Mouse (Mus musculus): ENCODE results near the gene Aire.

Aire gene

DNA sequence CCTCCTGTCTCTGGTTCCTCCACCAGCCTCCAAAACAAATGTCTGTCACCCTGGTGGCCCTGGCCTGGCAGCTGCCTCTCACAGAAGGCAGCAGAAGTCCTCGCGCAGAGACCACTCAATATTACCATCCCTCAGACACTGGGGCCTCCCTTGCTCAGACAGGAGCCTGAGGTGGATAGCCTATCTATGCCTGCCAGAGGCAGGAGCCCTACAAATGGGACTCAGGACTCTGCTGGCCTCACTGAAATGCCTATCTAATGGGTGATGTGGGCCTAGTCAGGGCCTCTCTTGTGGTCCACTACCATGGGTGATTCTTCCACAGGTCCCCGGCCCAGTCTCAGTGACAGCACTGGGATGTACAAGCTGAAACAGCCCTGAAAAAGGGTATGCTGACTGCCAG lies 35.2 kb downstream of the Aire start:
- no peak for DNase-seq (ENCODE audit: low read depth, low spot score)

DNA sequence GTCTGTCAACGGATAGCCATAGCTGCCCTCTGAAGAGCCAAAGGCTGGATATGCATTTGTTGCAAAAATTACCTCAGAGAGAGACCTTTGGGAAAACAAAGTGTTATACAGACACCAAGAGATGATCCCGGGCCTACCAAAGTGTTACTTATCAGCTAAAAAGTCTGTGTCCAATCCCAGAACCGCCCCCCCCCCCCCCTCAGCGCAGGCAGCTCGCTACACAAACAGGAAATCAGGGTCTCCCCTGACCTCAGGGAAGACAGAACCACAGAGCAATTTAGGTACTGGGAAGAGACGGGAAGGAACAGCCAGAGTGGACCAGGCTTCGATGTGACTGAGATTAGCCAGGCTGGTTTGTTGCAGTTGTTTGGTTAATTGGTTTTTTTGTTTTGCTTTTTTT lies 36.2 kb downstream of the Aire start:
- no peak for DNase-seq (ENCODE audit: low read depth, low spot score)

DNA sequence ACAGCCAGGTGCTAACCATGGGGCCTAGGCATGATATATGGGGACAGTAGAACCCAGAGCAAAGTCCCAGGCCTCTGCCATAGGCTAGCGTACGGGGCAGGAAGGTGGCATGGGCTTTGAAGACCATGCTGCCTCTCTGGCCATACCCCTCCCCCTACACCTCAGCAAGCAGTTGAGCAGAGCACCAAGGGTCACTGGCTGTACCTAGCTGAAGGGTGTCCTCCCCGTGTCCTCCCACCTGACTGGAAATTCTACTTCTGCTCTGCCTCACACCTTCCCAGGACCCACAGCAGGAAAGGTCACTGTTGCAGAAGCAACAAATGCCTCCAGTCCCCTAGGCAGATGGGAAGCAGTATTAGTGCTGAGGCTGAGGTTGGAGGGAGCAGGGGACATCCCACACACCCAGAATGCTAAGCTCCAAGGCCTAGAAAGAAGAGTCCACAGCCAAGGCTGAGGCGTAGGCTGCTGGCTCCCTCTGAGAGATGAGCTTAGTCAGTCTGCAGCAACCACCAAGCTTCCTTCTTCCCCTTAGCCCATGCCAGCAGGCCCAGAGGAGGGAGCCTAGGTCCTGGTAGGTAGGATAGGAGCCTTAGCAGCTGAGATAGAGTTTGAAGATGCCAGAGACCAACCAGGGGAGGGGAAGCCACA lies 37.5 kb downstream of the Aire start:
- DNase-seq (ENCODE audit: low read depth, low spot score) = no peak

DNA sequence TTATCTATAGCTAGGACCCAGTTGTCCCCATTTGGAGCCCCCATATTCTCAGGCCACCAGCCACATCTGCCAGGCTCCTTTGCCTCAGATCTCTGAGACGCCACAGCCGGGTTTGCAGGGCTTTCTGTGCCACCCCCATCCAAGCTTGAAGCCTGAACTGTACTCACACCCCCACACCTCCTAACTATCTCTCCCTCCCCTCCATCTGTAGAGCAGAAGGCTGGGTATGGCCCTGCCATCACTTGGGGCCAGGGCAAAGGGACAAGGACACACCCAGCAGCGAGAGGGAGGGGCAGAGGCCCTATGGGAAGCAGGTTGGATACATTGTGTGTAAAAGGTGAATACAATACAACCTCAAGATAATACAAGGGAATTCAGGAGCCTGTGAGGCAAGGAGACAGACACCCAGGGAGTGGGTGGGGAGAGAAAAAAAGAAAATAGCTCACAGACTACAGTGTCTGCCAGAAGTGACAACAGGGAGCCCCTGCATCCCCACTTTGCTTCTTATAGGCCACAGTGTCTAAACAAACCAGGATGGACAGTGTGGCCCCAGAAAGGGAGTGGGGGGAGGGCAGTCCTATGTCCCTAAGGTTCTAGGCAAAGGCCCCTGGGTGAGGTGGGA lies 38.8 kb downstream of the Aire start:
- DNase-seq (ENCODE audit: low read depth, low spot score) = no peak

DNA sequence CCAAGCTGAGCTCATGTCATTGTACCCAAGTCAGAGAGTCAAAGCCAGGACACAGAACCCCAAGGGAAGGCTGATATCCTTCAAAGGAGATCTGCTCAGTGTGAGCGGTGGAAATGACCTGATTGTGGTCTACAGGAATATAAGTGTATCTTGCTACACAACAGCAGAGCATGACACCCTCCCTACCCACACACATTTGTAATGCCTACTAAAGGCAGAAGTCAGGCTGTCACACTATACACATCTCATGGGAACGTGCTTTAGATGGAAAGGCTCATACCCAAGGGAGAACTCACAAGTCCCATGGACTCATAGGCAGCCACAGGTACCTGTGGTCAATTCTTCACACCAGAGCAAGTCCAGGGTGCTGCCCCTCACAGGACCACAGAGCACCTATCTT lies 41.1 kb downstream of the Aire start:
- DNase-seq (ENCODE audit: low read depth, low spot score) = no peak

DNA sequence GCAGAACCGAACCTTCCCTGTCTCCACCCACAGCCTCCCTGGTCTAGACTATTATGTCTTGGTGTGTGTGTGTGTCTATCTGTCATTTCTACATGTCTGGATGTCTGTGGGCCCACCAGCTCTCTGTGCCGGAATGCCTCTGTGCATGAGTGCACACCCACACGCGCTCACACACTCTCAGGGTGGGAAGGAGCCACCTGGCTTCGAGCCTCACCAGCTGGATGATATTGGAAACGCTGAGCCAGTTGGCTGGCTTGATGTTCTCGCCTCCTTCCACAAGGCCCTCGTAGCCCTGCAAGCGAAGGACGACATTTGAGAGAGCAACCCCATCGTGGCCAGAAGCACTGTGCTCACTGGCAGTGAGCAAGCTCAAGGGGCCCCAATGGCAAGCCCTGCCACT lies 41.6 kb downstream of the Aire start:
- DNase-seq (ENCODE audit: low read depth, low spot score) = no peak

DNA sequence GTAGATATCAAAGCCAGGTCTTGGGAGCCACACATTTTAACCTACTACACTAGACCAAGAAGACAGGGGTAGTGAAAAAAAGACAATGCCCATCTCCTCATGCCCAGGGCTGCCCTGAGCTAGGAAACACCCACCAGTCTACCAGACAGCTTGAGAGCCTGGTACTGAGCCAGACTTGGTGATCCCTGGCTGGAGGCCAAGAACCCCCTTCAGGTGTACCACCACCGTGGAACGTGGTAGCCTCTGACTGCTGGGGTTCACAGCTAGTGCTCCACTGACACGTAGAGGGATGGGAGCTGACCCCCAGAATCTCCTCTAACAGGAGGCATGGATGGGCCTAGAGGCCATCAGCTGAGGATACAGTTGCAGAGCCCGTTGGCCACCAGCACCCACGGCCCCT lies 43.2 kb downstream of the Aire start:
- DNase-seq (ENCODE audit: low read depth, low spot score) = no peak

DNA sequence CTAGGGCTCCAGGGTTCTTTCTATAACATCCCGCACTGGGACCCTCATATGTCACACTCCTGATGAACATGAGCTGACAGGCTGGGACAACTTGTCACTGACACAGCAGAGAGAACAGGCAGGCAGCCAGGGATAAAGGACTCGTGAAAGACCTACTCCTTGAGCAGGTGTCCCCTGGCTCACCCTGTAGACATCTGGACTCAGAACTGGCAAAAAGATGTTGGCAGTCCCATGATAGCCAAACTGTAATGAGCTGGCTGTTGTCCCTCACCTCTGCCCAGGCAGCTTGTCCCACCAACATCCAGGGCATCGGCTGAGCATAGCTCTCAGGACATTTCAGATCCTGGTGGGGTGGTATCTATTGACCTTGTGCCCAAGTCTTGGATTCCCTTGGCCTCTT lies 47.8 kb downstream of the Aire start:
- no peak for DNase-seq (ENCODE audit: low read depth, low spot score)

DNA sequence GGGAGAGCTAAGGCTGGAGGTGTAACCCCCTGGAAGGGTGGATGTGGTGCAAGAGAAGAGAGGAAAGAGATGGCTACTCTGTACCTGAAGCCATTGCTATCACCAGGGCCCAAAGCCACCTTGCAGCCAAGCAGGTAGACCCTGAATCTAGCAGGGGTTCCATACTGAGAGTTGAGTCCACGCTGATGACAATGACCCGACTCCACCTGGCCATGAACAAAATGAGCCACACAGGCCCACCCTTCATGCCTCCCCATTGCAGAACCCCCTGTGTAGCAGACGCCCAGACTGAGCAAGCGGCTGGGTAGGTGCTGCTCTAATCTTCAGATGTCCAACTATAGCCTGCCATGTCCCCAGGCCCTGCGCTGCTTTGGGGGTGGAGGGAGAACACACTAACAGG lies 57.6 kb downstream of the Aire start:
- no peak for DNase-seq (ENCODE audit: low read depth, low spot score)

DNA sequence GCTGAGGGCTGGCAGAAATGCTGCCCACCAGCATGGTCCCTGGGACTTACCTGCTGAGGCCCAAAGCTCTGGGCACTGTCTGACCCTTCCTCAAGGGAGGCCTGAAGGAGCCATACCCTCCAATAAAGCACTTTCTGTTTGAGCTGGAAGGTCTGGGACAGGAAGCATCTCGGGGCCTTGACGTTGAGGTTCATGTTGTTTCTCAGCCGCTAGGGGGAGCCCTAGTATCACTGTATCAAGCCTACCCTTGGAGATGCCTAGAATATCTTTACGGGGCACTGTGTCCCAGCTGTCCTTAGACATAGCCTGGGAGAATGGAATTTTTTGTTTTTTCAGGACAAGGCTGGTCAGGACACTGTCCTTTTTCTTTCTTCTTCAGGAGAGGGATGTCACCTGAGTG lies 58.8 kb downstream of the Aire start:
- peak; percentile 73 for DNase-seq (ENCODE audit: low read depth, low spot score)

All from c-Kit-negative CD71-positive TER-119-positive erythroid progenitor cells, embryonic 14.5 days (primary cell).